Mouse (Mus musculus): ENCODE data around the gene Sult6b1. TPM values are rescaled to one million over a fixed set of nuclear protein-coding genes. Genes with fewer than 3 reads are reported as not detected.

Sult6b1 gene
- polyA plus RNA-seq, 1 experiment = 0.06 TPM

DNA sequence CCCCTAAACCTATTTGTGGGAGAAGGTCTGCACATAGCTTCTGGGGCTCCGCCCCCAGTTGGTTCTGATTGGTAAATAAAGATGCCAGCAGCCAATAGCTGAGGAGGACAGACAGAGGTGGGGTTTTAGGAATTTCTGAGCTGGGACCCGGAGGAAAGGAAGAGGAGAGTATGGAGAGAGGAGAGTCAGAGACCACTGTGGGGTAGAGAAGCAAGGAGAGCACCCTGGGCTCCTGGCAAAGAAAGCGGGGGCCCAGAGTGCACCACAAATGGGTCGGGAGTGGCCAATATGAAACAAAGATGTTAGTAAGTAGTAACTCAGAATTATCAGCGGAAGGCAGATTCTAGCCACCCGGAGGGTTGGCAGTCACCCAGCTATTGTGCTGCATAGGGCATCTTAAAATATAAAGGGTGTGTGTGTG lies 6.1 kb upstream of the Sult6b1 start:
- Histone ChIP-seq H3K27me3 (ENCODE audit: control insufficient read depth, insufficient read depth, insufficient read length) (no peaks in the 10 kb centered on the region), H3K4me3 (no peak overlapping the region), H3K36me3 (ENCODE audit: control insufficient read depth, insufficient read depth) (no peaks in the 10 kb centered on the region)

DNA sequence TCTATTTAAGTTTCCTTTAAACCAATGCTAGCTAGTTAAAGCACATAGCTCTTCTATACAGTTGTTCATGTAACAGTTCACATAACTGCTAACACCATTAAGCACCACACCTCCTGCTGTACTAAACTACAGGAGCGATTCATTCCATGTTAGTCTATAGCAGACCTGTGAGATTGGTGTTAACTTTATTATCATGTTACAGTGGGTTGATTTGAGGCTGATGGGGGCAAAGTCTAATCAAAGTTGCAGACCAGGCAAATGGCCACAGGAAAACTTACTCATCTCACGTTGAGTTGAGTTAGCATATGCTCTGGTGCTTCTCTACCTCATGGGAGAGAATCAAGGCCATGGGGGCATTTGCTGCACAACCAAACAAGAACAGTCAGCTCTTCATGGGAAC lies 2.6 kb upstream of the Sult6b1 start:
- H3K27me3 ChIP-seq (ENCODE audit: control insufficient read depth, insufficient read depth, insufficient read length) = no peaks in the 10 kb centered on the region
- no peak overlapping the region for H3K4me2 ChIP-seq (ENCODE audit: low read depth)
- H3K79me2 ChIP-seq (ENCODE audit: control insufficient read depth, insufficient read depth) = no peaks in the 10 kb centered on the region
- H3ac ChIP-seq (ENCODE audit: control insufficient read depth, insufficient read length) = no peak overlapping the region
- TF ChIP-seq CEBPB (IDR thresholded peaks at IDR 0.05; ENCODE audit: insufficient read depth, poor library complexity, severe bottlenecking) = no peak
- TF ChIP-seq REST (IDR thresholded peaks at IDR 0.05; ENCODE audit: insufficient read depth, insufficient read length) = no peak
- no peak for TF ChIP-seq SRF (IDR thresholded peaks at IDR 0.05; ENCODE audit: control insufficient read depth, insufficient read length, low read depth)
- no peak for TF ChIP-seq MAX (IDR thresholded peaks at IDR 0.05; ENCODE audit: low read depth)
- no peak for TF ChIP-seq MYOD1 (IDR thresholded peaks at IDR 0.05; ENCODE audit: control insufficient read depth in 1 of 3, insufficient read length in 2 of 3, low read depth in 2 of 3)
- TF ChIP-seq E2F4 (IDR thresholded peaks at IDR 0.05; ENCODE audit: insufficient read depth) = no peak
- no peak for TF ChIP-seq TCF12 (IDR thresholded peaks at IDR 0.05; ENCODE audit: insufficient read depth, poor library complexity, severe bottlenecking)
- no peak for TF ChIP-seq USF1 (IDR thresholded peaks at IDR 0.05; ENCODE audit: low read depth)
- no peak for TF ChIP-seq POLR2AphosphoS2 (IDR thresholded peaks at IDR 0.05; ENCODE audit: insufficient read length, low read depth)
- TF ChIP-seq TCF3 (IDR thresholded peaks at IDR 0.05; ENCODE audit: insufficient read length, low read depth) = no peak
- no peak for TF ChIP-seq MYOG (IDR thresholded peaks at IDR 0.05; ENCODE audit: control insufficient read depth in 1 of 3, insufficient read depth in 1 of 3, insufficient read length in 2 of 3, low read depth in 2 of 3)
- TF ChIP-seq POLR2A (IDR thresholded peaks at IDR 0.05; ENCODE audit: insufficient read length, low read depth) = no peak
- no peak overlapping the region for H3K4me3 ChIP-seq
- H3K36me3 ChIP-seq (ENCODE audit: control insufficient read depth, insufficient read depth) = no peaks in the 10 kb centered on the region

More for the DNA sequence above, 6.1 kb upstream of the Sult6b1 start:
- no peak overlapping the region for H3ac ChIP-seq (ENCODE audit: control insufficient read depth, insufficient read length)
- no peaks in the 10 kb centered on the region for H3K79me2 ChIP-seq (ENCODE audit: control insufficient read depth, insufficient read depth)
- TF ChIP-seq POLR2AphosphoS2 (IDR thresholded peaks at IDR 0.05; ENCODE audit: insufficient read length, low read depth) = no peak
- no peak for TF ChIP-seq CEBPB (IDR thresholded peaks at IDR 0.05; ENCODE audit: insufficient read depth, poor library complexity, severe bottlenecking)
- TF ChIP-seq TCF3 (IDR thresholded peaks at IDR 0.05; ENCODE audit: insufficient read length, low read depth) = no peak
- no peak for TF ChIP-seq E2F4 (IDR thresholded peaks at IDR 0.05; ENCODE audit: insufficient read depth)
- no peak for TF ChIP-seq TCF12 (IDR thresholded peaks at IDR 0.05; ENCODE audit: insufficient read depth, poor library complexity, severe bottlenecking)
- TF ChIP-seq REST (IDR thresholded peaks at IDR 0.05; ENCODE audit: insufficient read depth, insufficient read length) = no peak
- no peak for TF ChIP-seq USF1 (IDR thresholded peaks at IDR 0.05; ENCODE audit: low read depth)
- TF ChIP-seq MYOD1 (IDR thresholded peaks at IDR 0.05; ENCODE audit: control insufficient read depth in 1 of 3, insufficient read length in 2 of 3, low read depth in 2 of 3) = no peak
- no peak for TF ChIP-seq MYOG (IDR thresholded peaks at IDR 0.05; ENCODE audit: control insufficient read depth in 1 of 3, insufficient read depth in 1 of 3, insufficient read length in 2 of 3, low read depth in 2 of 3)
- TF ChIP-seq SRF (IDR thresholded peaks at IDR 0.05; ENCODE audit: control insufficient read depth, insufficient read length, low read depth) = no peak
- no peak for TF ChIP-seq MAX (IDR thresholded peaks at IDR 0.05; ENCODE audit: low read depth)
- no peak for TF ChIP-seq POLR2A (IDR thresholded peaks at IDR 0.05; ENCODE audit: insufficient read length, low read depth)
- H3K4me2 ChIP-seq (ENCODE audit: low read depth) = peak overlapping the region; percentile 39

DNA sequence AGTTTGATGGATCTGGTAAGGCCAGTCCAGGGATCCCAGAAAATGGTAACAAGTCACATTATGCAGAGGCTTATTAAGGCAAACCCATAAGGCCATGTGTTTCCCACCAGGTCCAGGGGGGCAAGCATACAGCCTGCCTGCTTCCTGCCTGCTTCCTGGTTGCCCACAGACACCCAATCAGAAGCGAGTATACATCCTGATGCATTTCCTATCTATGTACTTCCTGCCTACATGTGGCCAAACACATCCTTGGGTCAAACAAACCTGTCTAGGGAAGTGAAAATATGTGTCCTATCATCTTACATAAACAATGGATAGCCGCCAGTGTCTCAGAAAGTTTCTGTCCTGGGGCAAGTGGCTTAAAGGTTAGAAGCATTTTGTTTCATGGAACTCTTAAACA lies 3.6 kb downstream of the Sult6b1 start:
- no peak overlapping the region for H3K4me3 ChIP-seq
- no peaks in the 10 kb centered on the region for H3K36me3 ChIP-seq (ENCODE audit: control insufficient read depth, insufficient read depth)
- H3K79me2 ChIP-seq (ENCODE audit: control insufficient read depth, insufficient read depth) = no peaks in the 10 kb centered on the region
- TF ChIP-seq TCF3 (IDR thresholded peaks at IDR 0.05; ENCODE audit: insufficient read length, low read depth) = no peak
- no peak for TF ChIP-seq MYOD1 (IDR thresholded peaks at IDR 0.05; ENCODE audit: control insufficient read depth in 1 of 3, insufficient read length in 2 of 3, low read depth in 2 of 3)
- no peak for TF ChIP-seq REST (IDR thresholded peaks at IDR 0.05; ENCODE audit: insufficient read depth, insufficient read length)
- no peak for TF ChIP-seq CEBPB (IDR thresholded peaks at IDR 0.05; ENCODE audit: insufficient read depth, poor library complexity, severe bottlenecking)
- TF ChIP-seq POLR2AphosphoS2 (IDR thresholded peaks at IDR 0.05; ENCODE audit: insufficient read length, low read depth) = no peak
- TF ChIP-seq MYOG (IDR thresholded peaks at IDR 0.05; ENCODE audit: control insufficient read depth in 1 of 3, insufficient read depth in 1 of 3, insufficient read length in 2 of 3, low read depth in 2 of 3) = no peak
- no peak for TF ChIP-seq TCF12 (IDR thresholded peaks at IDR 0.05; ENCODE audit: insufficient read depth, poor library complexity, severe bottlenecking)
- no peak for TF ChIP-seq USF1 (IDR thresholded peaks at IDR 0.05; ENCODE audit: low read depth)
- H3ac ChIP-seq (ENCODE audit: control insufficient read depth, insufficient read length) = no peak overlapping the region
- no peaks in the 10 kb centered on the region for H3K27me3 ChIP-seq (ENCODE audit: control insufficient read depth, insufficient read depth, insufficient read length)
- no peak overlapping the region for H3K4me2 ChIP-seq (ENCODE audit: low read depth)

DNA sequence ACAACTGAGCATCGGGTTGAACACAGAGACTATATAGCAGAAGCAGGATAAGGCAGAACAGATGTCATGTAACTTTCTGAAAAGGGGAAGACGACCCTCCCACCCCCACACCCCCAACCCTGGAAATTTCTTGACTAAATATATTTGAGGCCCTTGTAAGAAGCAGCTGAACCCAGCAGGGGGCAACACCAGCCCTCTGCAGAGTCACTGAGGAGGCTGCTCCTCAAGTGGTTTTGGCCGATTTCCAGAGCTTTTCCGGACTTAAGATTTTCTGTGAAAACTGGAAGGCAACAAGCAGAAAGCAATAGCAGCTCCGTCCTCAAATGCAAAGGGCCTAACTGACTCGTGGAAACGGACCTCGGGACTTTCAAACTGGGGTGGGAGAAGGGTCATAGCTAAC lies 11.4 kb downstream of the Sult6b1 start:
- Histone ChIP-seq H3K27me3 (ENCODE audit: control insufficient read depth, insufficient read depth, insufficient read length) (no peaks in the 10 kb centered on the region), H3ac (ENCODE audit: control insufficient read depth, insufficient read length) (no peak overlapping the region), H3K79me2 (ENCODE audit: control insufficient read depth, insufficient read depth) (no peaks in the 10 kb centered on the region), H3K4me3 (no peak overlapping the region), H3K36me3 (ENCODE audit: control insufficient read depth, insufficient read depth) (no peaks in the 10 kb centered on the region), H3K4me2 (ENCODE audit: low read depth) (peak overlapping the region; percentile 73)
- no peak for TF ChIP-seq MYOD1 (IDR thresholded peaks at IDR 0.05; ENCODE audit: control insufficient read depth in 1 of 3, insufficient read length in 2 of 3, low read depth in 2 of 3)
- TF ChIP-seq POLR2AphosphoS2 (IDR thresholded peaks at IDR 0.05; ENCODE audit: insufficient read length, low read depth) = no peak
- no peak for TF ChIP-seq E2F4 (IDR thresholded peaks at IDR 0.05; ENCODE audit: insufficient read depth)
- TF ChIP-seq TCF3 (IDR thresholded peaks at IDR 0.05; ENCODE audit: insufficient read length, low read depth) = no peak
- TF ChIP-seq TCF12 (IDR thresholded peaks at IDR 0.05; ENCODE audit: insufficient read depth, poor library complexity, severe bottlenecking) = no peak
- no peak for TF ChIP-seq REST (IDR thresholded peaks at IDR 0.05; ENCODE audit: insufficient read depth, insufficient read length)
- TF ChIP-seq MYOG (IDR thresholded peaks at IDR 0.05; ENCODE audit: control insufficient read depth in 1 of 3, insufficient read depth in 1 of 3, insufficient read length in 2 of 3, low read depth in 2 of 3) = no peak
- no peak for TF ChIP-seq CEBPB (IDR thresholded peaks at IDR 0.05; ENCODE audit: insufficient read depth, poor library complexity, severe bottlenecking)
- no peak for TF ChIP-seq SRF (IDR thresholded peaks at IDR 0.05; ENCODE audit: control insufficient read depth, insufficient read length, low read depth)

Measured in myocyte (in vitro differentiated cells).